Mouse (Mus musculus) testis, postnatal 14 days (tissue): ENCODE results near the gene Schip1.

Experiments
- DNase-seq: peaks from one replicate; pipeline ENCODE4 v3.0.0; 2021; ENCODE audit warnings: low spot score

The Schip1 gene

GRCm38 (mm10) chr3:68470622-68471021 lies 406.0 kb downstream of the Schip1 start:
- DNase-seq = no peak

DNA sequence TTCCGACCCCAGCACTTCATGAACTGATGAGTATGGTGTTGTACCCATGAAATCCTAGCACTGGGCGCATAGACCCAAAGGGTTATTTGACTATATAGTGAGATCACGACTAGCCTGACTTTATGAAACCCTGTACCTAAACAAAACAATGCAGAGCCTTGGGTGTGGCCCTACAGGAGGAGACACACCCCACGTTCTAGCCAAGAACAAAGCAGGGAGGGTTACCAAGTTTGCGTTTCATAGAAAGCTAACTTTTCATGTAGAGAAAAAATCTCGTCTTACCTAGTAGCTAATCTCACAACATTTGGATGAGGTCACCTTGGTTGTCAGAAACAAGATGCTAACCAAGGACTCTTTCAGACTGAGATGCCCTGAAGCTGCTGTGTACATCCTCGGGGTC lies 411.7 kb downstream of the Schip1 start:
- DNase-seq = no peak

DNA sequence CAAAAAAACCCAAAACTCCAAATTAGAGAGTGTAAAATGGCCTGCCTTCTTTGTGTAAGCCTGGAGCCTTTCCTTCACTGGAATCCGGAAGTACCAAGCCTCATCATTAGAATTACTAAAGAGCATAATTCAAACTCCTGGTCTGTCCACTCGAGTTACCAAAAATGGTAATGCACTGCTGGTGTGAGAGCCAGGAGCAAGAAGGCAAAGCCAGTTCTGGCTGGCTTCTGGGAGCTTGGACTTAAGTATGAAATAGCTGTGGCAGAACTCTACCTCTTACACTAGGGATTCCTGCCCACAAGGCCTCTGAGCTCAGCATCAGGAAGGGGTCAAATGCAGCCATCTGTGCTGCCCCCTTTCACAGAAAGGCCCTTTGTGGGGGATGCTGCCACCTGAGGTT lies 412.9 kb downstream of the Schip1 start:
- DNase-seq = no peak

DNA sequence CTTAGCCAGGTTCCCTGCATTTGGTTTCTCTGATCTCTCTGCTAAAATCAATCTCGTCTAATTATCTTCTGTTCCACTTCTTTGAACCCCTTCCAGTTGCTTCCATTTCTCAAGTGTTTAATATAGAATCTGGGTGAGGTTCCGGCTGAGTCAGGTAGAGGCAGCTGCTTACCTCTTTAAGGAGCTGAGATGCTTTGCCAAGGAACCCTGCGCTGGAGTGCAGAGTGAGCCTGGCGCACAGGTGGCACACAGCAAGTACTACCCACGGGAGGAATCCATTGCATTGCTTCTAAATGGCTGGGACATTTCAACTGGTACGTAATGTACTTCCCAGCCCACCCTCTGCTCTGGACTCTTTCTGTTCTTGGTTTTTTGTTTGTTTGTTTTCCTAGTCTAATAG lies 414.7 kb downstream of the Schip1 start:
- DNase-seq = no peak

DNA sequence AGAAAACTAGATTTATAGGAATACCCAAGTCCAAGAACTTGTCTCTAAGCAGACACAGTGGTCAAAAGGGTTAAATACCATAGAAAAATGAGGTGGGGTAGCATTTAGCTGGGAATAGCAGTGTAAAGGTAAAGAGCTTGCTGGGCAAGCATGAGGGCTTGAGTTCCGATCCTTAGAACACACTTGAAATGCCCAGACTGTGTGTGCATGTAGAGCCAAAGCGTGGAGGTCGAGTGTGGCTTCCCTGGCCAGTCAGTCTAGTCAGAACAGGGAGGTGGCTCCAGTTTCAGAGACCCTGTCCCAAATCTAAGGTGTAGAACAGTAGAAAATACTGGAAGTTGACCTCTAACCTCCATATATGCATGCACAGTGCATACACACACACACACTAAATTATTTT lies 418.9 kb downstream of the Schip1 start:
- DNase-seq = no peak

DNA sequence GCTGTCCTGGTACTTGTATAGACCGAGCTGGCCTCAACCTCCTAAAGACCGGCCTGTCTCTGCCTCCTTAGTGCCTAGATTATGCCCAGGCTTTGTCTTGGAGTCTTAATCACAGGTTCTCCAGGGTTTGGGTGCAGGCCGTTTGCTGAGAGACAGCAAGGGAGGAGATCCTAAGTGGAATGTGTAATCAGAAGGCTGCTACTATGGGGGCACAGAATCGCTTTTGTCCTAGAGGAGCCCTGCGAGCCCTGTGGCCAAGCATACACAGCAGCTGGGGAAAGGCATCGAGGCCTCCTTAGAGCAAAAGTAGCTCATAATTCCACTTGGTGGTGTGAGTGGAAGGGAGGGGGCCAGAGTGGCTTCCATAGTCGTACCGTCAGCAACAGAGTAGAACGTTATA lies 419.4 kb downstream of the Schip1 start:
- DNase-seq = no peak

DNA sequence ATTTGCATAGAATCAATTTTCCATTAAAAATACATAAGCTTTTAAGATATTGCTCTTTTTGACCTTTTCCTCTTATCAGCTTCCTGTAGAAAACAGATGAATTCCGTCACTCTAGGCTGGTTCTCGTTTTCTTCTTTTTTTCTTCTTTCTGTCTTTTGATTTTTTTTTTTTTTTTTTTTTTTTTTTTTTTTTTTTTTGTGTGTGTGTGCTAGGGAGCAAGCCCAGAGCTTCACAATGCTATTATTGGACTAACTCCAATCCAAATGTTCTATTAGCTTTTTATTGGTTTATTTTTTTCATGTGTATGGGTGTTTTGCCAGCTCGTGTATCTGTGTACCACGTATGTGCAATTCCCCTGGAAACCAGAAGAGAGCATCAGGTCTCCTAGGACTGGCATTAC lies 420.0 kb downstream of the Schip1 start:
- DNase-seq = no peak

DNA sequence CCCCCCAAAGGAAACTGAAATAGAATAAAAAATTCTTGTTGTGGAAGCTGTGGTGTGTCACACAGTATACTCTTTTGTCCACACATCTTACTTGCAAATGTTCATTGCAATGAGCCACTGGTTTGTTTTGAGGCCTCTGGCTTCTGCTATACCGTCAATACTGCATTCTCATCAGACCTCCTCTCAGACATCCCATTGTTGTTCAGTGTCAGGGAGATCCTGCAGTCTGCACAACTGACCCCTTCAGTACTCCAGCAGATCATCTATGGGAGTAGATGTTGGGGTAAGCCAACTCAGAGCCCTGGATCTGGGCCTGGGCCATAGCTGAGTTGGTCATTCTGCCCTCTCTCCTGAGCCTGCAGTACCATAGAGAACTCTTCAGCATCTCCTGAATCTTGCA lies 423.0 kb downstream of the Schip1 start:
- no peak for DNase-seq

DNA sequence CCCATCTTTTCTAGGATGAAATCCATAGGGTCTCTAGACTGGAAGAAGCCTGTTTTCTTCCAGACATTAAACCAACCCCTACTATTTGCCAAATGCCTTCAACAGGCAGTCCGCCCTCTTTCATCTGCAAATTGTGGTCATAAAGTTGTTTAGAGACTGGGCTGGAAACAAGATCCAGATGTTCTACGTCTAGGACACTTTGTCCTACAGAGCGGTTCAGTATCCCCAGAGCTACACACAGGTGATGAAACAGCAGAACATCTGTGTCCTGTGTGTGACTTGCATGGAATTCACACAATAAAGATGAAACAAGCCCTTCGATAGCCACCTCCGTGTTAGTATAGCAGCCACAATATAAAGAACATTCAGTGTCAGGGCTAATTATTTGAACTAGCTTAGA lies 423.7 kb downstream of the Schip1 start:
- DNase-seq = no peak

DNA sequence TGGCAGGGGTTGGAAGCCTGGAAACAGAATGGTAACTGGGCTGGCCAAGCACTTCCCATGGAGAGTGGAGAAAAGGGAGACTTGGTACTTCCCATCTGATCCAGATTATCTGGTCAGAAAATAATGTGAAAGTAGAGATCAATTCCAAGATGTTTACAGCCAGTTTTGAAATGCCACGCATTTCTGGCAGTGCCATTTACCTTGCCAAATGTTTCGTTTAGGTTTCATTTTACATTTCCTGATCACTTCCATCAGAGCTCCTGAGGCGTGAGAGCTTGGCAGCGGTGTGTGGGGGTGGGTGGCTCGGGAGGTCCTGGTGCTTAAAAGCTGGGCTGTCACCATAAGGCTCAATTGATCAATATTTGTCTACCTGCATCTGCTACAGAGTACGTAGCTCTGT lies 426.9 kb downstream of the Schip1 start:
- no peak for DNase-seq

GRCm38 (mm10) chr3:68492066-68492465 lies 427.5 kb downstream of the Schip1 start:
- no peak for DNase-seq

- DNase-seq = peak; percentile 7
Measured at GRCm38 (mm10) chr3:68492513-68492912, 427.9 kb downstream of the Schip1 start.

GRCm38 (mm10) chr3:68493170-68493585 lies 428.6 kb downstream of the Schip1 start:
- DNase-seq = peak; percentile 8

DNA sequence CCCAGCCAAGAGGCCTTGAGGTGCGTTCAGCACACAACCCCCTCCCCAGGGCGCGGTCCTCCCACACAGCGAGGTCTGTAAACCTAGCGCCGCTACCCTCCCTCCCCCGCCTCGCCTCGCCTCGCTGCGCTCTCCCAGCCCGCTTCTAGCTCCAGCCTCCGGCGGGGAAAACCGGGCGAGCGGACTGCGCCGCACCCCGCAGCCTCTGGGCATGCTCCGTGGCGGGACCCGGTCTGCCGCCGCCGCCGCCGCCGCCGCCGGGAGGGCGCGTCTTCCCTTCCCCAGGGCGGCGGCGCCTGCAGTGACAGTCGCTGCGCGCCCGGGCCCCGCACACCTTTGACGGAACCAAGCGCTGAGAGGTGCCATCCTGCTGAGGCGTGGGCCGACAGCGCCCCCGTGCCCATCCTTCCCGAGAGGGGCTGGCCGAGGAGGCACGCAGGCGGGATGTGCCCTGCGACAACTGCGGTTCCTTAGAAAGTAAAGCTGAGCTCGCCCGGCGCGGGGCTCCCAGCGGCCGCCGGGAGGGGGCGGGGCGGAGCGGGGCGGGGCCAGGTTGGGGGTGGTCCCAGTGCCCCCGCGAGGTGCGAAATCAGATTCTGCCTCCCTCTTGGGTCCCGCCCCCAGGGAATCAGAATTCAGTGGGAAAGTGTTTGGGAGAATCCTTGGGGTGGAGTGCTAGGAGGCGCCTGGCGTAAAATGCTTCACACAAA lies 429.1 kb downstream of the Schip1 start:
- peak; percentile 69 for DNase-seq

DNA sequence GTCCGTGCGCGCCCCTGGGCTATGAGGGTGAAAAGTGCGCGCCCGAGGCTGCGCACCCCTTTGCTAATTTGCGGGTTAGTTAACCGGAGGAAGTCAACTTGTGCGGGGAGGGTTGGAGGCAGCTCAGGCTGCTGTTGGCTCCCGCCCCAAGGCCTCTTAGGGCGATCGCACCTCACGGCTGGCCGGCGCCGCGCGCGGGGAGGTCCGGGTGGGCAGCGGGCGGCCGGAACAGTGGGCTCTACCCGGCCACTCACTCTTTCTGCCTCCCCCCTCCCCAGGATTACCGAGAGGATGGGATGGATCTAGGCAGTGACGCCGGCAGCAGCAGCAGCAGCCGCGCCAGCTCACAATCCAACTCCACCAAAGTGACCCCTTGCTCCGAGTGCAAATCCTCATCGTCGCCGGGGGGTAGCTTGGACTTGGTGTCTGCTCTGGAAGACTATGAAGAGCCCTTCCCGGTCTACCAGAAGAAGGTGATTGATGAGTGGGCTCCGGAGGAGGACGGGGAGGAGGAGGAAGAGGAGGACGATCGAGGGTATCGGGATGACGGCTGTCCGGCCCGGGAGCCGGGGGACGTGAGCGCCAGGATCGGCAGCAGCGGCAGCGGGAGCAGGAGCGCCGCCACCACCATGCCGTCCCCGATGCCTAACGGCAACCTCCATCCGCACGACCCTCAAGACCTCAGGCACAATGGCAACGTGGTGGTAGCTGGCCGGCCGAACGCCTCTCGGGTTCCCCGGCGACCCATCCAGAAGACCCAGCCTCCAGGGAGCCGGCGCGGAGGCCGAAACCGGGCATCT lies 429.9 kb downstream of the Schip1 start:
- DNase-seq = peak; percentile 11

DNA sequence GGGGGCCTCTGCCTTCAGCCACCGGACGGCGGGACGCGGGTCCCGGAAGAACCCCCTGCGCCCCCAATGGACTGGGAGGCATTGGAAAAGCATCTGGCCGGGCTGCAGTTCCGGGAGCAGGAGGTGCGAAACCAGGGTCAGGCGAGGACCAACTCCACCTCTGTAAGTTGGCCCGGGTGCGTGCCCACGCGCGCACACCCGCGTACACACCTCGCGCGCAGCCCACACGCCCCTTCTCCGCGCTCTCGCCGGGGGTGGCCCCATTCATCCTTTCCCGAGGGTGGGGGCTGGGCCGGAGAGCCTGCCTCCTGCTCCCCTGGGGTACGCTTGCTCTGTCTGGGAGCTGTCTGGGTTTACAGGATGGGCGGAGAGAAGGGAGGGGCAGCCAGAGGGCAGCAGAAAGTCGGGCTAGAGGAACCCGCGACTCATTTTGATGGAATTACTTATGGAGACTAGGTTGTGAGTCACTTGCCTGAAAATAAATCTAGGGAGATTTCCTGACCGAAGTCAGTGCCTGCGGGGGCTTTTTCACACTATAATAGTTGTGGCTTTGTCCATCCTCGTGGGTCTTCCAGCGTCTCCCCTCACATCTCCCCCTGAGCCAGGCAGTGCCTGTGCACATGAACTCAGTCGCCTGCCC lies 430.6 kb downstream of the Schip1 start:
- DNase-seq = peak; percentile 18

DNA sequence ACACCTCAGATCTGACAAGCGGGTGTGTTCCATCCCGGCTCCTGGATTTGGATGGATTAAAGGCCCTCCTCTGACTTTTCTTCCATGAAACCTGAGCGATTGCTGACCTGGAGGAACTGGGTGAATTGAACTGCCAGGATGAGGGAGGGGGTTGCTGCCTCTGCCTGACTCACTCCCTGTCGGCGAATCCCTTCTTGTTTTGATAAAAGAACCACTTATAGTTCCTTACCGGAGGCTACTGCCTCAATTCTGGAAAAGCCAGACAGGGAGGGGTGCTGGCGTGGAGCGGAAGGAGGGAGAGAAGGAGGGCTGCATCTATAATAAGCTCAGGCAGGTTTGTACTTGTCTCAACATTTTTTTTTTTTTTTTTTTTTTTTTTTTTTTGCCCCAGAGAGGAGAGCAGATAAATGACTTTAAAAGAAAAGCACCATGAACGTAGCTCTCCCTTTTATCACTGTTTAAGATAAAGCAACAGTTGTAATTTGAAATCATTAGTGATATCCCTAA lies 431.2 kb downstream of the Schip1 start:
- no peak for DNase-seq

DNA sequence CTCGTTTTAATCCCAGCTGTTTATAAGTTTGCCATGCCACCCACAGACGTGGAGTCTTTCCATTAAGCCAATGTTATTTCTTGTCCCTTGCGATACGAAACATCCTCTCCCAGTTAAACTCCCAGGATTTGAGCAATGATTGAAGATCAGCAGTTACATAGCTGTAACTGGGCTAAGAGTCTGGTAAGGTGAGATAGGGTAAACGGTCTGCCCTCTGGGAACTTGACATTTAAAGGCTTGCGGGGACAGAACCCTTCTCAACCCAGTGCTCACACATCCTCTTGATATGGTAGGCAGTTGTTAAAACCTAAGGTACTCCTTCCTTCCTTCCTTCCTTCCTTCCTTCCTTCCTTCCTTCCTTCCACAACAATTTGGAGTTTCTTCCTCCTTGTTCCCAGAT lies 431.9 kb downstream of the Schip1 start:
- DNase-seq = no peak

DNA sequence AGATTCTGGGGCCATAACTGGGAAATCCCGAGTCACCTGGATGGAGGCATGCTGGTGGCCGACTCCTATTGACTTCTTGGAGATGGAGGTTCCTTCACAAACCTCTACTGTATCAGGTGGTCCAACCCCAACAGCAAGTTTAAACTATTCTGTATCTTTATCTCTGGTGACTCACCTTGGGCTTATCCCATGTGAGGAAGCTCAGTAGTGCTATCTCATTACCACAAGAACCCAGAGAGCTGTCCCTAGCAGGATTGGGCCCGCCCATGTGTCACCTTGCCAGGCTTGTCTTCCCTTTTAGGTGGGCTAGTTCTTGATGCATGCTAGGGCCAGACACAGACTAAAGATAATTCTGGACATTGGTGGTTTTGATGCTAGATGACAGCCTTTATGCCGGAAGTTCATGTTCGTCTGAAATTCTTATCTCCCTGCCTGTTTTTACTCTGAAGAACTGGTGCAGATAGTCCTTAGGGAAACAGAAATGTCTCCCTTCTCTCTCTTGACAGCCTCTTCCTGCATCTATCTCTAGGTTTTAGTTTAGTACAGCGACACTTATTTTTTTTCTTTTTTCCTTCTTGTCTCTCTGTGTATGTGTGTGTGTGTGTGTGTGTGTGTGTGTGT lies 435.0 kb downstream of the Schip1 start:
- DNase-seq = no peak

DNA sequence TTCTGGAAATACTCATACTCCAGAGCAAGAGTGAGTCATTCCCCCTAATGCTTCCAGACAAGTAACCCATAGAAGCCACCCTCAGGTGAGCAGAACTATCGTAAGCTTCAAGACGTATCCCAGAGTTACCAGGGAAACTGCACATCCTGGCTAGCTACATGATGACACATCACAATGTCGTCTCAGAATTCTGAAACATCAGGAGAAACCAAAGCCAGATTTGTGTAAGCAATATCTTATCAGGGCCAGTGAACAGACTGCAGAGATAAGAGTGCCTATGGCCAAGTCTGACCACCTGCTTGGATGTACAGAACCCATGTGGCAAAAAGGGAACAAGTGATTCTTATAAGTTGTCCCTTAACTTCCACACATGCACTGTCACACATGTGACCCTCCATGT lies 440.2 kb downstream of the Schip1 start:
- DNase-seq = no peak

DNA sequence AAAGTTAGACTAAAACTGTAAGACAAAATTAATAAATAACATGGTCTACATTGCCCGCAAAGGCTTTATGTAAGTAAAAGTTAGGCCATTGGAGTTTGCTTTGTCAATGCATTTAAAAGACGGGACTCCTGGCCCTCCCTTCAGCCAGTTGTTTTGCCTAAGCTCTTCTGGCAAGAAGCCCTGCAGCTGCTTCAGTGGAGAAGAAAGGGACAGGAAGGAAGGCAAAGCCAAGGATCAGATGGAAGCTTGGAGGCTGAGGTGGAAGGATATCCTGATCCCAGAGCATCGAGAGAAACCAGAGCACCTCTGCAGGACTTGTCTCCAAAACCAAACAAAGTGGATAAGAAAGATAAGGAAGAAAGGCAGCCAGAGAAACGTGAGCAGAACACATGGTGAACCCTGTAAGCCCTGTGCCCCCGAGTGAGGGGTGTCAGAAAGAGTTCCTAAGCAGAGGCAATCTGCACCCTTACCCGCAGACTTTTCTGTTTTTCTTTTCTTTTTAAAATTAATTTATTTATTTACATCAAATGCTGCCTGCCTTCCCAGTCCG lies 442.2 kb downstream of the Schip1 start:
- DNase-seq = no peak

DNA sequence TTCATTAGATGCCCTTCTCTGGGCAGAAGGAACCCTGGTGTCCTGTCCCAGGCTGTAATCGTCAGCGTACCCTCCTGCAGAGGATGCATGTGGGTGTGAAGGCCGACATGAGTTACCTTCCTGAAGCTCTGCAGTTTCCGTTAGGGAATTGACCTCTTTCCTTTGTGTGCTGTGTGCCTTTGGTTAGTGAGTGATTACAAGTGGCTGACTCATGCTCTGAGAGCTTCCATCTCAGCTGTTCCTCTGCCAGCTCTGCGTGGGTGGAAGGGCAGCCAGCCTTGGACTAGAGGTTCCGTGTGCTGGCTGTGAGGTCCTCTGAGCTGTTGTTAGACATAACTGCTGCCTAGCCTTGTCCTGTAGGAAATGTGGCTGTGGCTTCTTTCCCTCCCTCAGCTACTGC lies 444.0 kb downstream of the Schip1 start:
- DNase-seq = peak; percentile 41
